Mouse (Mus musculus): ENCODE measurements at regions not wholly inside any gene's neighbourhood (a gene's known extent, or its start where the extent isn't known, plus 50 kb on each side); places are given as distances from the start of the nearest gene placed in this dataset.
"Not testable (repeated sequence)": the region's sequence is repeated elsewhere in the genome, so short reads cannot be mapped to it uniquely, and the experiment has no call there.

DNA sequence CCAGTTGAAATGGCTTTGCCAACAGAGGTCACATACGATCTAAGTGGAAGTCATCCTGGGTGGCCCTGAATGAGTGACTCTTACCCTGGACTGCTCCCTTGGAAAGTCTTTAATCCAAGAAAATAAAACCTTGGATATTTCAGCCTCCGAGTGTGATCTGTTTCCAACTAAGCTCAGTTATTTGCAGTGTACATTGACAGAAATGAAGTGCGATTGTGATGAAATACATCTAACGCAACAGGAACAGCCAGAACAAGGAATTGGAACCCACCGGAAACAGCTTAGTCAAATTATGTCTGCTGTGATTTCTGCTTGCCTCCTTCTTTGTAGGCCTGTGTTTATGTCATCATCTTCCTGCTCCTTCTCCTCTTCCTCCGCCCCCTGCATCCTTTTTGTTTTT, 143.7 kb downstream of the Gm5426 start:
- Histone ChIP-seq H3K9me3 (ENCODE audit: low read length) (no peaks in the 10 kb centered on the region), H3K4me3 (replicated peaks; ENCODE audit: low read length) (no peak overlapping the region), H3K27me3 (ENCODE audit: insufficient read depth, low read length) (0 out of 2 replicates have a peak, but pooled peaks cover 2% of the 10 kb centered on the region), H3K4me1 (replicated peaks; ENCODE audit: low read depth, low read length) (peaks cover 11% of the 10 kb centered on the region), H3K36me3 (ENCODE audit: insufficient read depth, low read length) (no peaks in the 10 kb centered on the region)
- no peak for TF ChIP-seq CTCF (conservative IDR thresholded peaks at IDR 0.05; ENCODE audit: low read length)
- TF ChIP-seq NANOG (IDR thresholded peaks at IDR 0.05; ENCODE audit: borderline replicate concordance, low read length) = no peak
- TF ChIP-seq POU5F1 (IDR thresholded peaks at IDR 0.05; ENCODE audit: borderline replicate concordance, low read length) = no peak

DNA sequence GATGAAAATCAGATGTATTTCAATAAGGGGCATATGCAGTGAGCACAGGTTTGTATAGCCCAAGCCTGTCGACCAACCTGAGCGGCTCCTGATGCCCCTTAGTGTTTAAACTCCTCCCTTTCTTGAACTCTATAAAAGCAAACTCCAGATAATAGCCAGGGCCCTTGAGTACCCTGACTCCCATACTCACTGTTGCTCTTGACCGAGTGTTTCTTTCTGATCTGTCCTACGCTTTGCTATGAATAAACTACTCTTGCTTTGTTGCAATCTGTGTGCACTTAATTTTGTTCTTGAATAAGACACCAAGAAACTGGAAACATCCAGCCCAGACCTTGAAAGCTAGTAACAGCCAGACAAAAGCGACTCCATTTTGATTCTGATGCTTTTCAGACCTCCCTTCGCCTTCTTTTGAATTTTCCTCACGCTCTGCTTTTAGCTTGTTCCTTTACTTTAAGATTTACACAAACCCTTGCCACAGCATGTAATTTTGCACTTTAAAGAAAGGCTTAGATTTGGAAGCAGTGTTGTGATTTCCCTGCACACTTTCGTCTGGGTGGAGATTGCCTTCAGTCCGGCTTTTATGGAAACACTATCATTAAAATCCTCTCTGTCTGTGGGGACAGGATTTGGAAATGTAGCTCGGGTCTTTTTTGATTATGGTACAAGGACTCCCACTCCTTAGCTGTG, 149.1 kb downstream of the Gm5426 start:
- peaks cover 7% of the 10 kb centered on the region; the same call in 1 of the 2 replicates for H3K9me3 ChIP-seq (ENCODE audit: low read length)
- H3K36me3 ChIP-seq (ENCODE audit: insufficient read depth, low read length) = no peaks in the 10 kb centered on the region
- peak; percentile 85 for TF ChIP-seq NANOG (IDR thresholded peaks at IDR 0.05; ENCODE audit: borderline replicate concordance, low read length)
- TF ChIP-seq POU5F1 (IDR thresholded peaks at IDR 0.05; ENCODE audit: borderline replicate concordance, low read length) = no peak
- no peak overlapping the region for H3K4me3 ChIP-seq (replicated peaks; ENCODE audit: low read length)
- peaks cover 24% of the 10 kb centered on the region for H3K4me1 ChIP-seq (replicated peaks; ENCODE audit: low read depth, low read length)
- no peaks in the 10 kb centered on the region for H3K27me3 ChIP-seq (ENCODE audit: insufficient read depth, low read length)

DNA sequence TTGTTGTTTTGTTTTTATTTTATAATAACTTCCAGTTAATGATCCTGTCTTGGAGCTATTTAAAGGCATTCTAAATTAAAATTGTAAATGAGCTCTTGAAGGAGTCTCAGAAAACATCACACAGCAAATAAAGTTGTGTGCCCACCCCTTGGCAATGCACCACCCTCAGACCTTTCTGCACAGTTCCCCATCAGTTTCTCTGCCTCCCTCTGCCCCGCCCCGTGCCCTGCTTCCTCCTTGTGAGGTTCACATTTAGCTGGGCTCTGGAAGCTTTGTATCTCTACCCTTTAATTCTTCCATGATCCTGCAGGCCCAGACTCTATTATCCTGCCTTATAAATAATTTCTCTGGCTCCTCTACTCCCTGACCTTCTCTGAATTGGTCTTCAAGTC, 149.7 kb downstream of the Gm5426 start:
- Histone ChIP-seq H3K9me3 (ENCODE audit: low read length) (peaks cover 7% of the 10 kb centered on the region; the same call in 1 of the 2 replicates), H3K36me3 (ENCODE audit: insufficient read depth, low read length) (no peaks in the 10 kb centered on the region), H3K4me3 (replicated peaks; ENCODE audit: low read length) (no peak overlapping the region), H3K27me3 (ENCODE audit: insufficient read depth, low read length) (no peaks in the 10 kb centered on the region), H3K4me1 (replicated peaks; ENCODE audit: low read depth, low read length) (peaks cover 24% of the 10 kb centered on the region)
- TF ChIP-seq CTCF (conservative IDR thresholded peaks at IDR 0.05; ENCODE audit: low read length) (no peak), NANOG (IDR thresholded peaks at IDR 0.05; ENCODE audit: borderline replicate concordance, low read length) (no peak), POU5F1 (IDR thresholded peaks at IDR 0.05; ENCODE audit: borderline replicate concordance, low read length) (no peak)

DNA sequence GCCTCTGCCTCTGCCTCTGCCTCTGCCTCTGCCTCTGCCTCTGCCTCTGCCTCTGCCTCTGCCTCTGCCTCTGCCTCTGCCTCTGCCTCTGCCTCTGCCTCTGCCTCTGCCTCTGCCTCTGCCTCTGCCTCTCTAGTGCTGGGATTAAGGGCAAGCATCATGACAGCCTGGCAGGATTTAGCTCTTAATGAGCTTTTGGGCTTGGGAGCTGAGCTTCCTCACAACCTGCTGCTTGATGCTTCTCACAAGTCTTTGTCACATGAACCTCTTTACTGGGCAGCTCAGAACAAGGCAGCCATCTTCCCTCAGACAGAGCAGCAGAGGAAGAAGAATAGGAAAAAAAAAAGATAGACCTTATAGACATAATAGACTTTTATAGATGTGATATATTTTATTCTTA, 152.6 kb downstream of the Gm5426 start:
- H3K4me1 ChIP-seq (replicated peaks; ENCODE audit: low read depth, low read length) = peaks cover 25% of the 10 kb centered on the region
- H3K27me3 ChIP-seq (ENCODE audit: insufficient read depth, low read length); H3K4me3 ChIP-seq (replicated peaks; ENCODE audit: low read length); H3K9me3 ChIP-seq (ENCODE audit: low read length); H3K36me3 ChIP-seq (ENCODE audit: insufficient read depth, low read length): not testable (repeated sequence)

DNA sequence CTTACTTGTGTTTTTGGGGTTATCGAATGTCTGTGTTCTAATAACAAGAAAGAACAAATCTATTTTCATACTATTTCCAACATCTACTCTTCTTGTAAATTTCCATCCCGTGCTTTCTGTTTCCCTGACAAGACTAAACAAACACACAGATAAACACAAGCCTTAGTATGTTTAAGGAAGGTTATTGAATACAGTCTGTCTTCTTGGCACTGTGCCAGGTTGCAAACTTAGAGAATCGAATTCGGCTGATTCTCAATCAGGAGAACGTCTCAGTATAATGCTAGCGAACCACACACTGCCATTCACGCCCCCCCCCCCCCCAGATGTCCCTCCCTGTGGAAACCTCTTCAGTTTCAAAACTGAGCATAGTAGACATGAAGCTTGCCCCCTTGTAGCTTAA, 157.2 kb downstream of the Gm5426 start:
- TF ChIP-seq CTCF (conservative IDR thresholded peaks at IDR 0.05; ENCODE audit: low read length) = no peak
- TF ChIP-seq POU5F1 (IDR thresholded peaks at IDR 0.05; ENCODE audit: borderline replicate concordance, low read length) = no peak
- no peak for TF ChIP-seq NANOG (IDR thresholded peaks at IDR 0.05; ENCODE audit: borderline replicate concordance, low read length)
- Histone ChIP-seq H3K9me3 (ENCODE audit: low read length) (peaks cover 4% of the 10 kb centered on the region; the same call in 1 of the 2 replicates), H3K4me1 (replicated peaks; ENCODE audit: low read depth, low read length) (peaks cover 25% of the 10 kb centered on the region), H3K27me3 (ENCODE audit: insufficient read depth, low read length) (no peaks in the 10 kb centered on the region), H3K4me3 (replicated peaks; ENCODE audit: low read length) (no peak overlapping the region), H3K36me3 (ENCODE audit: insufficient read depth, low read length) (no peaks in the 10 kb centered on the region)

DNA sequence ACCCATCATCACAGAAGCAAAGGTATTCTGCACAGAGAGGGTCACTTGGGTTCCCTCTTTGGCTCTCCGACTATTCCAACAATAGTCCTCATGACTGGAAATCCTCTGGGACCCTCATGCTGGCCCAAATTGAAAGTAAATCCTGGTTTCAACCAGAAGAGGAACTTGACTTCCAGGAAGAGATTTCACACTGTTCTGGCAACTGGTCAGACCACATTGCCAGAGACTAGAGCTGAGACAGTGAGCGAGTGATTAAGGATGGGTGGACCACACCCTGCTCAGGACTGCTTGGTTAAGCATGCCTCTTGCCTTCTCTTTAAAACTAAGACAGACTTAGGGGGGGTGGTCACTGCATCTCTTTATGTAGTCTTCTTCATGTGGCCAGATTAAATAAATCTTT, 158.3 kb downstream of the Gm5426 start:
- Histone ChIP-seq H3K4me1 (replicated peaks; ENCODE audit: low read depth, low read length) (peaks cover 30% of the 10 kb centered on the region), H3K4me3 (replicated peaks; ENCODE audit: low read length) (no peak overlapping the region), H3K27me3 (ENCODE audit: insufficient read depth, low read length) (no peaks in the 10 kb centered on the region), H3K9me3 (ENCODE audit: low read length) (no peaks in the 10 kb centered on the region), H3K36me3 (ENCODE audit: insufficient read depth, low read length) (no peaks in the 10 kb centered on the region)
- TF ChIP-seq CTCF (conservative IDR thresholded peaks at IDR 0.05; ENCODE audit: low read length) (no peak), POU5F1 (IDR thresholded peaks at IDR 0.05; ENCODE audit: borderline replicate concordance, low read length) (no peak), NANOG (IDR thresholded peaks at IDR 0.05; ENCODE audit: borderline replicate concordance, low read length) (no peak)

DNA sequence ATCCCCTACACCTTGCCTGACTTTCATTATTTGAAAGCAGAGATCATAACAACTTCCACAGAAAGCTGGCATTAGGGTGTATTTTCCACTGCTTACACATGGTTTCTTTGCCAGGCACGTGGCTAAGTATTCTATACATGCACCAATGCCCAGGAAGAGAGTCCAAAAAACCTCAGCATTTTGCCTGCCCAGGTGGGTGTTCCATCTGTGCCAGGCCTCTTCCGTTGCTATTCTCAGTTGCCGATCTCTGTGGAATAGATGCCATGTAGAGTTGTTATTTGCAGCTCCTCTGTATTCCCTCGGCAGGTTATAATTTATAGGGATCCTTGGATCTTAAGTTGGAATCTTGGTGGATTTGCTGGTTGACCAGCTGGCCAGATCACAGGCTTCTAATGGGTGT, 161.3 kb downstream of the Gm5426 start:
- Histone ChIP-seq H3K27me3 (ENCODE audit: insufficient read depth, low read length) (no peaks in the 10 kb centered on the region), H3K4me3 (replicated peaks; ENCODE audit: low read length) (no peak overlapping the region), H3K9me3 (ENCODE audit: low read length) (no peaks in the 10 kb centered on the region), H3K36me3 (ENCODE audit: insufficient read depth, low read length) (no peaks in the 10 kb centered on the region), H3K4me1 (replicated peaks; ENCODE audit: low read depth, low read length) (peaks cover 34% of the 10 kb centered on the region)
- TF ChIP-seq CTCF (conservative IDR thresholded peaks at IDR 0.05; ENCODE audit: low read length) (no peak), POU5F1 (IDR thresholded peaks at IDR 0.05; ENCODE audit: borderline replicate concordance, low read length) (no peak), NANOG (IDR thresholded peaks at IDR 0.05; ENCODE audit: borderline replicate concordance, low read length) (no peak)

DNA sequence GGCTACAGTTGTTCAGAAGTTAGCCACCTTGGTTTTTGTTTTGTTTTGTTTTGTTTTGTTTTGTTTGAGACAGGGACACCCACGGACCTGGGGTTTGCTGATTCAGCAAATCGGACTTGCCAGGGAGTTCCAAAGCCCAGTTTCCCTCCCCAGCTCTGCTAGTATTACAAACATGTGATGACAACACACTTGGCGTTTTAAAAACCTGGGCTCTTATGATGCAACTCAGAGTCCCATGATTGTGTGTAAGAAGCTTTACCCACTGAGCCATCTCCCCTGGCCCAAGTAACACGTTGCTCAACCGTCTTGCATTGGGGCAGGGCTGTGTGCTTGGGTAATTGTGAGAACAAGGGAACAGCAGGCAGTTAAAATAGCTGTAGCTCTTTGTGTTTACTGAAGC, 162.2 kb downstream of the Gm5426 start:
- Histone ChIP-seq H3K4me3 (replicated peaks; ENCODE audit: low read length) (no peak overlapping the region), H3K27me3 (ENCODE audit: insufficient read depth, low read length) (no peaks in the 10 kb centered on the region), H3K4me1 (replicated peaks; ENCODE audit: low read depth, low read length) (peaks cover 34% of the 10 kb centered on the region), H3K9me3 (ENCODE audit: low read length) (no peaks in the 10 kb centered on the region), H3K36me3 (ENCODE audit: insufficient read depth, low read length) (no peaks in the 10 kb centered on the region)
- no peak for TF ChIP-seq POU5F1 (IDR thresholded peaks at IDR 0.05; ENCODE audit: borderline replicate concordance, low read length)
- no peak for TF ChIP-seq CTCF (conservative IDR thresholded peaks at IDR 0.05; ENCODE audit: low read length)
- TF ChIP-seq NANOG (IDR thresholded peaks at IDR 0.05; ENCODE audit: borderline replicate concordance, low read length) = no peak

DNA sequence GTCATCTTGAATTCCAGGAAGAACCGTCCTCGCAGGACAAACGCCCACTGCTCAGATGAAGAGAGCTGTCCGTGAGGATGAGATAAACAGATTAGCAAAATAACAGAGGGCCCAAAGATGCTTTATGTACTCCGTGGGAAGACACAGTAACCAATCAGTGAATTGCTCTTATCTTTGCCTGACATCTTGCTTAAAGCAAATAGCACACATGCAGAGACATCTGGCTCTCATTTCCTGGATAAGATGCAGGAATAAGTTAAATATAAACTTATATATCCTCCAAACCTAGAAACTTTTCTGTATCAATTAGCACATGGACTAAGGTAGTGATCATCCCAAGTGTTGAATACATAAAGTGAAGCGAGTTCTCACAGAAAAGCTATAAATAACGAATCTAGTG, 169.3 kb downstream of the Gm5426 start:
- Histone ChIP-seq H3K36me3 (ENCODE audit: insufficient read depth, low read length) (no peaks in the 10 kb centered on the region), H3K4me1 (replicated peaks; ENCODE audit: low read depth, low read length) (peaks cover 36% of the 10 kb centered on the region), H3K9me3 (ENCODE audit: low read length) (no peaks in the 10 kb centered on the region), H3K27me3 (ENCODE audit: insufficient read depth, low read length) (no peaks in the 10 kb centered on the region), H3K4me3 (replicated peaks; ENCODE audit: low read length) (no peak overlapping the region)
- no peak for TF ChIP-seq CTCF (conservative IDR thresholded peaks at IDR 0.05; ENCODE audit: low read length)
- TF ChIP-seq NANOG (IDR thresholded peaks at IDR 0.05; ENCODE audit: borderline replicate concordance, low read length) = no peak
- no peak for TF ChIP-seq POU5F1 (IDR thresholded peaks at IDR 0.05; ENCODE audit: borderline replicate concordance, low read length)
